Mouse (Mus musculus) gastrocnemius, adult 2 months (tissue): ENCODE results near the gene 3110040M04Rik. TPM values are rescaled to one million over a fixed set of nuclear protein-coding genes. Genes with fewer than 3 reads are reported as not detected.
"Not testable (repeated sequence)": the region's sequence is repeated elsewhere in the genome, so short reads cannot be mapped to it uniquely, and the experiment has no call there.

Experiments
- DNase-seq: peaks from one replicate; pipeline ENCODE4 v3.0.0; 2022
- H3K27ac ChIP-seq: fragments of 200-600 bp; 2 replicates; pipeline ENCODE4 v1.8.1; 2022; ENCODE audit warnings: mild to moderate bottlenecking
- H3K4me3 ChIP-seq: fragments of 200-600 bp; 2 replicates; pipeline ENCODE4 v1.8.1; 2022; ENCODE audit warnings: mild to moderate bottlenecking, moderate library complexity
- CTCF ChIP-seq: fragments of 200-600 bp; IDR thresholded peaks from 2 replicates; pipeline ENCODE4 v1.8.1; 2022; ENCODE audit warnings: antibody characterized with exemption, mild to moderate bottlenecking, moderate library complexity
- intact Hi-C: fragments of 180-260 bp; cut with DNase I; formaldehyde crosslinking; loops from one replicate; pipeline ENCODE4 v1.15.1; 2025
- total RNA-seq, 2 experiments: library from RNA; stranded (reverse); gene quantifications; 2 replicates each; pipeline ENCODE4 v1.2.3; 2021

Gene 3110040M04Rik
- total RNA-seq, 2 experiments from 2014 or later: 0.43 to 0.59 TPM

GRCm38 (mm10) chr1:151211666-151212065 lies 7.7 kb downstream of the 3110040M04Rik start:
- intact Hi-C loops, H3K4me3 ChIP-seq, DNase-seq, H3K27ac ChIP-seq: not testable (repeated sequence)

GRCm38 (mm10) chr1:151214862-151215261 lies 10.9 kb downstream of the 3110040M04Rik start:
- DNase-seq: no peak
- no peak for TF ChIP-seq CTCF
- Histone ChIP-seq H3K4me3 (no peak overlapping the region), H3K27ac (no peak overlapping the region)
- intact Hi-C loops: no loop called here

GRCm38 (mm10) chr1:151215985-151216384 lies 12.1 kb downstream of the 3110040M04Rik start:
- Histone ChIP-seq H3K4me3 (no peak overlapping the region), H3K27ac (no peak overlapping the region)
- intact Hi-C loops: no loop called here
- no peak for TF ChIP-seq CTCF
- no peak for DNase-seq

GRCm38 (mm10) chr1:151216417-151216816 lies 12.5 kb downstream of the 3110040M04Rik start:
- no peak overlapping the region for H3K27ac ChIP-seq
- no peak for DNase-seq
- no peak overlapping the region for H3K4me3 ChIP-seq
- no peak for TF ChIP-seq CTCF
- intact Hi-C loops: no loop called here

- H3K4me3 ChIP-seq: no peak overlapping the region
- TF ChIP-seq CTCF: no peak
- no peak for DNase-seq
- H3K27ac ChIP-seq: no peak overlapping the region
- intact Hi-C loops: no loop called here
Observed at GRCm38 (mm10) chr1:151219045-151219444, 15.1 kb downstream of the 3110040M04Rik start.

GRCm38 (mm10) chr1:151220098-151220497 lies 16.2 kb downstream of the 3110040M04Rik start:
- H3K4me3 ChIP-seq: no peak overlapping the region
- intact Hi-C loops: no loop called here
- no peak for TF ChIP-seq CTCF
- no peak overlapping the region for H3K27ac ChIP-seq
- DNase-seq: no peak

GRCm38 (mm10) chr1:151222561-151223267 lies 18.8 kb downstream of the 3110040M04Rik start:
- no peak overlapping the region for H3K4me3 ChIP-seq
- no peak for DNase-seq
- H3K27ac ChIP-seq: no peak overlapping the region
- intact Hi-C loops: no loop called here
- no peak for TF ChIP-seq CTCF

- DNase-seq: no peak
- H3K27ac ChIP-seq: no peak overlapping the region
- intact Hi-C loops: no loop called here
- no peak for TF ChIP-seq CTCF
- H3K4me3 ChIP-seq: no peak overlapping the region
Observed at GRCm38 (mm10) chr1:151223377-151223776, 19.5 kb downstream of the 3110040M04Rik start.

- no peak for TF ChIP-seq CTCF
- intact Hi-C loops: no loop called here
- no peak for DNase-seq
- Histone ChIP-seq H3K4me3 (no peak overlapping the region), H3K27ac (no peak overlapping the region)
Observed at GRCm38 (mm10) chr1:151224536-151224935, 20.6 kb downstream of the 3110040M04Rik start.

GRCm38 (mm10) chr1:151227506-151227905 lies 23.6 kb downstream of the 3110040M04Rik start:
- no peak for DNase-seq
- TF ChIP-seq CTCF: no peak
- intact Hi-C loops: no loop called here
- no peak overlapping the region for H3K4me3 ChIP-seq
- H3K27ac ChIP-seq: no peak overlapping the region

- DNase-seq: no peak
- no peak for TF ChIP-seq CTCF
- H3K27ac ChIP-seq: no peak overlapping the region
- intact Hi-C loops: no loop called here
- H3K4me3 ChIP-seq: no peak overlapping the region
Observed at GRCm38 (mm10) chr1:151228320-151228989, 24.5 kb downstream of the 3110040M04Rik start.

- no peak for DNase-seq
- TF ChIP-seq CTCF: no peak
- Histone ChIP-seq H3K27ac (no peak overlapping the region), H3K4me3 (no peak overlapping the region)
- intact Hi-C loops: no loop called here
Observed at GRCm38 (mm10) chr1:151232346-151232745, 28.4 kb downstream of the 3110040M04Rik start.

- Histone ChIP-seq H3K4me3 (no peak overlapping the region), H3K27ac (no peak overlapping the region)
- intact Hi-C loops: no loop called here
- no peak for DNase-seq
- no peak for TF ChIP-seq CTCF
Observed at GRCm38 (mm10) chr1:151233756-151234155, 29.8 kb downstream of the 3110040M04Rik start.

- DNase-seq: no peak
Observed at GRCm38 (mm10) chr1:151235574-151235973, 31.7 kb downstream of the 3110040M04Rik start.

More at GRCm38 (mm10) chr1:151235574-151235973, 31.7 kb downstream of the 3110040M04Rik start:
- Histone ChIP-seq H3K4me3 (no peak overlapping the region), H3K27ac (peak overlapping the region; percentile 72)
- no peak for TF ChIP-seq CTCF
- intact Hi-C loops: no loop called here
